Mouse (Mus musculus): ENCODE results near the gene Umad1. TPM values are rescaled to one million over a fixed set of nuclear protein-coding genes. Genes with fewer than 3 reads are reported as not detected.

Umad1 gene
- polyA plus RNA-seq, 1 experiment from 2014 or later, result 23.4 TPM

GRCm38 (mm10) chr6:8420187-8420503, 161.1 kb downstream of the Umad1 start:
- no peak overlapping the region for H3K4me2 ChIP-seq
- H3K4me1 ChIP-seq, result peaks cover 46% of the 10 kb centered on the region
- WGBS, result 84% methylated on average over 1 of the region's 1 CpGs
- no peaks in the 10 kb centered on the region for H3K36me3 ChIP-seq
- ATAC-seq (ENCODE audit: extremely low read depth, insufficient number of reproducible peaks, low FRiP score, low TSS enrichment), result no peak
- no peaks in the 10 kb centered on the region for H3K27me3 ChIP-seq (replicated peaks)
- H3K27ac ChIP-seq (replicated peaks), result peak overlapping the region; percentile 8; the same call in 1 of the 2 replicates
- H3K9ac ChIP-seq, result no peak overlapping the region
- no peaks in the 10 kb centered on the region for H3K9me3 ChIP-seq
- H3K4me3 ChIP-seq, result no peak overlapping the region

- H3K27me3 ChIP-seq (replicated peaks), result no peaks in the 10 kb centered on the region
- no peaks in the 10 kb centered on the region for H3K9me3 ChIP-seq
- H3K36me3 ChIP-seq, result no peaks in the 10 kb centered on the region
- H3K4me2 ChIP-seq, result no peak overlapping the region
- H3K4me1 ChIP-seq, result peaks cover 58% of the 10 kb centered on the region
- ATAC-seq (ENCODE audit: extremely low read depth, insufficient number of reproducible peaks, low FRiP score, low TSS enrichment), result no peak
- 59% methylated on average over 5 of the region's 5 CpGs for WGBS
- peak overlapping the region; percentile 8; the same call in 1 of the 2 replicates for H3K27ac ChIP-seq (replicated peaks)
- no peak overlapping the region for H3K4me3 ChIP-seq
- H3K9ac ChIP-seq, result 0 out of 2 replicates have a peak overlapping the region, but pooled peaks have one; percentile 12
Observed at GRCm38 (mm10) chr6:8421421-8421820, 162.3 kb downstream of the Umad1 start.

- Histone ChIP-seq H3K4me2 (no peak overlapping the region), H3K36me3 (no peaks in the 10 kb centered on the region), H3K27ac (replicated peaks) (no peak overlapping the region), H3K4me3 (no peak overlapping the region), H3K9me3 (no peaks in the 10 kb centered on the region), H3K27me3 (replicated peaks) (no peaks in the 10 kb centered on the region), H3K9ac (no peak overlapping the region), H3K4me1 (peaks cover 61% of the 10 kb centered on the region)
- 82% methylated on average over 10 of the region's 10 CpGs for WGBS
- no peak for ATAC-seq (ENCODE audit: extremely low read depth, insufficient number of reproducible peaks, low FRiP score, low TSS enrichment)
Observed at GRCm38 (mm10) chr6:8421959-8422581, 163.0 kb downstream of the Umad1 start.

GRCm38 (mm10) chr6:8423142-8423541, 164.1 kb downstream of the Umad1 start:
- WGBS, result 80% methylated on average over 2 of the region's 2 CpGs
- H3K4me1 ChIP-seq, result peaks cover 61% of the 10 kb centered on the region
- no peak for ATAC-seq (ENCODE audit: extremely low read depth, insufficient number of reproducible peaks, low FRiP score, low TSS enrichment)

GRCm38 (mm10) chr6:8427692-8428091, 168.6 kb downstream of the Umad1 start:
- no peak overlapping the region for H3K9ac ChIP-seq
- H3K9me3 ChIP-seq, result no peaks in the 10 kb centered on the region
- H3K4me2 ChIP-seq, result no peak overlapping the region
- peaks cover 45% of the 10 kb centered on the region for H3K4me1 ChIP-seq
- no peak for ATAC-seq (ENCODE audit: extremely low read depth, insufficient number of reproducible peaks, low FRiP score, low TSS enrichment)
- H3K36me3 ChIP-seq, result no peaks in the 10 kb centered on the region; the same call in 1 of the 2 replicates
- WGBS, result 64% methylated on average over 5 of the region's 5 CpGs
- H3K4me3 ChIP-seq, result no peak overlapping the region
- H3K27ac ChIP-seq (replicated peaks), result no peak overlapping the region
- H3K27me3 ChIP-seq (replicated peaks), result no peaks in the 10 kb centered on the region

More at GRCm38 (mm10) chr6:8423142-8423541, 164.1 kb downstream of the Umad1 start:
- Histone ChIP-seq H3K9me3 (no peaks in the 10 kb centered on the region), H3K36me3 (no peaks in the 10 kb centered on the region), H3K27ac (replicated peaks) (no peak overlapping the region), H3K9ac (no peak overlapping the region), H3K4me3 (no peak overlapping the region), H3K4me2 (no peak overlapping the region), H3K27me3 (replicated peaks) (no peaks in the 10 kb centered on the region)

GRCm38 (mm10) chr6:8430610-8431234, 171.6 kb downstream of the Umad1 start:
- H3K4me1 ChIP-seq, result peaks cover 23% of the 10 kb centered on the region
- no peak overlapping the region for H3K9ac ChIP-seq
- H3K36me3 ChIP-seq, result no peaks in the 10 kb centered on the region; the same call in 1 of the 2 replicates
- no peak overlapping the region for H3K4me3 ChIP-seq
- no peaks in the 10 kb centered on the region for H3K9me3 ChIP-seq
- H3K27ac ChIP-seq (replicated peaks), result 0 out of 2 replicates have a peak overlapping the region, but pooled peaks have one; percentile 8
- no peak overlapping the region for H3K4me2 ChIP-seq
- no peak for ATAC-seq (ENCODE audit: extremely low read depth, insufficient number of reproducible peaks, low FRiP score, low TSS enrichment)
- H3K27me3 ChIP-seq (replicated peaks), result no peaks in the 10 kb centered on the region
- 68% methylated on average over 9 of the region's 9 CpGs for WGBS

- Histone ChIP-seq H3K4me2 (no peak overlapping the region), H3K4me3 (no peak overlapping the region), H3K9ac (no peak overlapping the region), H3K27me3 (replicated peaks) (no peaks in the 10 kb centered on the region), H3K4me1 (peaks cover 13% of the 10 kb centered on the region), H3K9me3 (no peaks in the 10 kb centered on the region), H3K27ac (replicated peaks) (no peak overlapping the region), H3K36me3 (no peaks in the 10 kb centered on the region; the same call in 1 of the 2 replicates)
- no peak for ATAC-seq (ENCODE audit: extremely low read depth, insufficient number of reproducible peaks, low FRiP score, low TSS enrichment)
- WGBS, result 87% methylated on average over 9 of the region's 9 CpGs
Observed at GRCm38 (mm10) chr6:8433179-8433578, 174.1 kb downstream of the Umad1 start.

- H3K36me3 ChIP-seq, result no peaks in the 10 kb centered on the region
- no peak overlapping the region for H3K4me2 ChIP-seq
- H3K4me3 ChIP-seq, result no peak overlapping the region
- H3K9ac ChIP-seq, result no peak overlapping the region
- no peak overlapping the region for H3K27ac ChIP-seq (replicated peaks)
- WGBS, result 83% methylated on average over 3 of the region's 3 CpGs
- no peaks in the 10 kb centered on the region for H3K4me1 ChIP-seq
- ATAC-seq (ENCODE audit: extremely low read depth, insufficient number of reproducible peaks, low FRiP score, low TSS enrichment), result no peak
- H3K27me3 ChIP-seq (replicated peaks), result no peaks in the 10 kb centered on the region
- H3K9me3 ChIP-seq, result peaks cover 7% of the 10 kb centered on the region; the same call in 1 of the 2 replicates
Observed at GRCm38 (mm10) chr6:8437937-8438336, 178.8 kb downstream of the Umad1 start.

GRCm38 (mm10) chr6:8441814-8442213, 182.7 kb downstream of the Umad1 start:
- Histone ChIP-seq H3K27me3 (replicated peaks) (no peaks in the 10 kb centered on the region), H3K4me3 (no peak overlapping the region), H3K9ac (no peak overlapping the region), H3K27ac (replicated peaks) (no peak overlapping the region), H3K36me3 (no peaks in the 10 kb centered on the region), H3K4me2 (no peak overlapping the region), H3K9me3 (peaks cover 7% of the 10 kb centered on the region; the same call in 1 of the 2 replicates), H3K4me1 (peaks cover 6% of the 10 kb centered on the region)
- ATAC-seq (ENCODE audit: extremely low read depth, insufficient number of reproducible peaks, low FRiP score, low TSS enrichment), result no peak
- WGBS, result 80% methylated on average over 3 of the region's 3 CpGs

GRCm38 (mm10) chr6:8446786-8447185, 187.7 kb downstream of the Umad1 start:
- peak overlapping the region; percentile 15 for H3K4me2 ChIP-seq
- no peak for ATAC-seq (ENCODE audit: extremely low read depth, insufficient number of reproducible peaks, low FRiP score, low TSS enrichment)
- H3K27ac ChIP-seq (replicated peaks), result peak overlapping the region; percentile 75
- peaks cover 14% of the 10 kb centered on the region for H3K4me1 ChIP-seq
- H3K4me3 ChIP-seq, result no peak overlapping the region
- H3K36me3 ChIP-seq, result no peaks in the 10 kb centered on the region
- no peaks in the 10 kb centered on the region for H3K27me3 ChIP-seq (replicated peaks)
- H3K9me3 ChIP-seq, result peaks cover 7% of the 10 kb centered on the region; the same call in 1 of the 2 replicates
- 21% methylated on average over 5 of the region's 5 CpGs for WGBS
- H3K9ac ChIP-seq, result no peak overlapping the region

- no peak for ATAC-seq (ENCODE audit: extremely low read depth, insufficient number of reproducible peaks, low FRiP score, low TSS enrichment)
- H3K9ac ChIP-seq, result no peak overlapping the region
- H3K4me3 ChIP-seq, result no peak overlapping the region
Observed at GRCm38 (mm10) chr6:8455599-8455998, 196.5 kb downstream of the Umad1 start.

GRCm38 (mm10) chr6:8458596-8458995, 199.5 kb downstream of the Umad1 start:
- Histone ChIP-seq H3K9ac (no peak overlapping the region), H3K36me3 (no peaks in the 10 kb centered on the region), H3K4me2 (no peak overlapping the region), H3K9me3 (peaks cover 4% of the 10 kb centered on the region), H3K27me3 (replicated peaks) (no peaks in the 10 kb centered on the region), H3K27ac (replicated peaks) (no peak overlapping the region), H3K4me3 (no peak overlapping the region), H3K4me1 (no peaks in the 10 kb centered on the region)
- 89% methylated on average over 4 of the region's 4 CpGs for WGBS
- ATAC-seq (ENCODE audit: extremely low read depth, insufficient number of reproducible peaks, low FRiP score, low TSS enrichment), result no peak

More at GRCm38 (mm10) chr6:8455599-8455998, 196.5 kb downstream of the Umad1 start:
- H3K27ac ChIP-seq (replicated peaks), result no peak overlapping the region
- no peaks in the 10 kb centered on the region for H3K4me1 ChIP-seq
- peaks cover 7% of the 10 kb centered on the region for H3K9me3 ChIP-seq
- WGBS, result 78% methylated on average over 5 of the region's 5 CpGs
- H3K4me2 ChIP-seq, result no peak overlapping the region
- H3K27me3 ChIP-seq (replicated peaks), result no peaks in the 10 kb centered on the region
- no peaks in the 10 kb centered on the region for H3K36me3 ChIP-seq

Data from heart, embryonic 13.5 days (tissue).